Mouse (Mus musculus) layer of hippocampus, adult 8-10 months (tissue): ENCODE measurements around the gene Babam2. TPM values are rescaled to one million over a fixed set of nuclear protein-coding genes. Genes with fewer than 3 reads are reported as not detected.

Experiments used
- DNase-seq, 2 experiments: peaks; one replicate each; pipeline ENCODE4 v3.0.0; 2022; ENCODE audit warnings: low spot score in 2 of 2
- total RNA-seq, 4 experiments: library from RNA; stranded (reverse); gene quantifications; 2 replicates each; pipeline ENCODE4 v1.2.4; 2022

The Babam2 gene
- 10 to 100 TPM; 49.4 to 52.1 (median 50.4) TPM for total RNA-seq

DNA sequence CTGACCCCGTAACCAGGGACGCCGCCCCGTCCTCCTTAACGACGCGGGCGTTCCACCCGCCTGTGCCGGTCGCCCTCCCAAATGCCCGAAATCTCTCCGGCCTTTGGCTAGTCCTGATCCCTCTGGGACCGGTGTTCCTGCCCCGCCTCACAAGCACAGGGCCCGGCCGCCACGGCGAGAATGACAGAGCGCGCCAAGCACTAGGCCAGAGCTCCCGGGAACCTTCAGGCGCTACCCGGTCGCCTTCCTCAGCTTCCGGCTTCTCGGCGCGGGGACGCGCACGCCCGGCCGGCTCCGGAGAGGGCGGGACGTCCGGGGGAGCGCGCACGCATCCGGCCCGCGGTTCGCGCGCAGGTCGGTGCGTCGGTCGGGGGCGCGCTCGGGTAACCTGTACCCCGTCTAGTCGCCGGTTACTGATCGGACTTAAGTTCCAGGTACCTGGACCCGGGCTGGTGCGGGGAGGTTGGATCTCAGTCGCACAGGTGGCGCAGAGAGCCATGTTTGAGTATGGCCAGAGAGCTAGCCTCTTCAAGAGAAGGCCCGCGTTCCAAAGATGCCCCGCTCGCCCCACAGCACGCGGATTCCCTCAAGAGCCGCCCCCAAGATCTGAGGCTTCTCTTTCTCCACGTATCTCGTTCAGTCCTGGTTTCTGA is at the start of gene Babam2:
Gene Babam2 (plus strand): TSS at position 41 of the 653 bp plus-strand sequence.
- peak; percentile 83 to 85 for DNase-seq

DNA sequence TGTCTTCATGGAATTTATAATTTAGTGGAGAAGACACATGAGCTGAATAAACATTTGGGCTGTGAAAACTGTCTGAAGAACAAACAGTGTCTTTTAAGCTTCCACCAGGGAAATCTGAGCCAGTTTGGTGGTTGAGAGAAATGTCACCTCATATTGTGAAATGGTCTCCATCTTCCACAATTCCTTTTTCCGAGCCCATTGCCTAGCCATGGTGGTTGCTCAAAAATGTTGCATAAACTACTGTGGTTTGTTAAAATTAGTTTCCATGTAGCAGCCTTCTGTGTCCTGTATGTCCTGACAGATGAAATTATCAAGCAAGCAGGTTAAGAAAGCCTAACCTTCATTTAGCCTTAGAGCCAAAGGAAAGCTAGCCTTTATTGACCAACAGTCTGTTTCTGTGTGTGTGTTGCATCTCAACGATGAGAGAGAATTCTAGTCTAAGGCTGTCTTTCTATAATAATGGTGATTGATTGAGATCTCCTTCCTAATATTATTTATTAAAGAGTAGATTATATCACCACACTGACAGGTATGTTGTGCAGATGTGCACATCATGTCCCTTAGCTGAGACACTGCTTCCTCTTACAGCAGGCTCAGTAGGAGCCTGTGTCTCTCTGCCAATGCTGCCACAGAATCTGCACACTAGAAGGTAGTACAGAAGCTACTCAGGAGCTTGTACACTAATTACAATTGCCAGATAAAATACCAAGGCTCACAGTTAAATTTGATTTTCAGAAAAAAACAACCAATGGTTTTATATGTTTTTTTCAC is 46.8 kb upstream of the Babam2 start:
- DNase-seq = no peak

DNA sequence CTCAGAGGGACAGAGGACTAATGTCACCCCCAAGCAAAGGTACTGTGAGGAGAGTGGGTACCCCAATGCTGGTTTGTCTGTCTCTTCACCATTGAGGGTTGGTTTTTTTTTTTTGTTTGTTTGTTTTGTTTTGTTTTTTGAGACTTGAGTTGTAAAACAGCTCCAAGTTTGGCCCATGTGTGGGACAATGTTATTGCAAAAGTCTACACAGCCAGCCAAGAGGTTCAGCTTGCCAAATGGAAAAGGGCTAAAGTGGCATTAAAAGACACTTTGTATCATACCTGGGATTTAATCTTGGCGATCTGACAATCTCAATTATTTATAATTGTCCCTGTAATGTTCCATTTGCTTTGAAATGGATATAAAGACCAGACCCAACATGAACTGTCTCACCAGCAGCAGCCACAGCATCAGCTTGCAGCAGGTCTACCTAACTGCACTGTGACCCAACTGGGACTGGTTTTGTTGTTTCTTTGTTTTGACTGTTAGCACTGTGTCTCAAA is 41.7 kb upstream of the Babam2 start:
- DNase-seq = no peak

DNA sequence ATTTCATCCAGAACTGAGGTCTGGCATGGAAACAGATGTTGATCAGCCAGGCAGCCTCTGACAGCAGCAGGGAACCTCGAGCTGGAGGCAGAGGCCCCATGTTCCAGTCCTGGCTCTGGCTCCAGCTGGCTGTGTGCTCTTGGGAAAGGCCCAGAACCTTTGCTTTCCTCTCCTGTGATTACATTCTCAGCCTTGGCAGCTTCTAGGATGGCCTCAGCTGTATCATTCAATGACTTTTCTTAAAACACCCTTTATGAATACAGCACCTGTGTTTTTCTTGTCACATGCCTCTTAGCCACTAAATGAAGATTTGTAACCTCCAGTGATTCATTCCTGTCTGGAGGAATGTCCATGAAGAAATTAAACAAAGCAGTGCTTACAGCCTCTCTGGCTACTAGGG is 31.3 kb upstream of the Babam2 start:
- DNase-seq = no peak

DNA sequence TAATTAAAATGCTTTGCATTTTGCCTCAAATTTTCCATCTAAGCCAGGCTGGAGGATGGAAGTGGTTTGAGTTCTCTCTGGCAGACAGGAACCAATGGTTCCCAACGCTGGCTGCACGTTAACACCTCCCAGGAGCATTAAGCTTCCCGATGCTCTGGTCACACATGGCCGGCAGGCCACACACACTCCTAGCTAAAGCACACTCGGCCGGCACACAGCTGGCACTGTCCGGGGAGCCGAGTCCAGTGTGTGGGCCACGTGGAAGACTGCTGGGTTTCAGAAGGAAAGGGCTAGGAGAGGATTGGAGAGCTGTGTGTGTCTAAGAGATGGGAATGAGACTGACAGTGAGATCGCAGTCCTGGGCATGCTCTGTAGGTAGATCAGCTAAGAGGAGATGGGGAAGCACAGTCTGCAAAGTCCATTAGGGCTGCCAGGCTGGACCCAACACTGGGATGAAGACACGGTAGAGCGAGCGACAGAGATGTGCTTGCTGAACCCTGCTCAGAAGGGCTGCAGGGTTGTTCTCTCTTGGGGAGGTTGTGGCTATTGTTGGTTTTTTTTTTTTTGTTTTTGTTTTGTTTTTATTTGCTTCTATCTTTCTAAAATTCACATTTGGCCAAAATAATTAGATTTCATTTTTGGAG is 29.0 kb upstream of the Babam2 start:
- no peak for DNase-seq

DNA sequence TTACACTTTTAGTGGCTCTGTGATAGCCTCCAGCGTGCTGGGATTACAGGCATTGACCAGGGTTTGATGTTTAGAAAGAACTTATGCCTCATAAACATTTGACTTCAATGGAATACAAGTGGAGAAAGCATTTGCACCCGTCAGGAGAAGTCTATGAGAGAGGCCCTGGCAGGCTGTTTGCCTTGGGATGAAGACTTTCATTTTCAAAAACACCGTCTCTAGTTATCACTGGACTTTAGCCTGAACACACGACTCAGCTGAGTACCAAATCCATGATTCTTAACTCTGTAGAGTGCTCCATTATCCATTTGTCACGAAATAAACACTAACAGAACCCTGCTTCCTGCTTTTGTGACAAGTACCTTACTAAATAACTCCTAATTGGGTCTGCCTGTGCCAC is 27.5 kb upstream of the Babam2 start:
- no peak for DNase-seq

DNA sequence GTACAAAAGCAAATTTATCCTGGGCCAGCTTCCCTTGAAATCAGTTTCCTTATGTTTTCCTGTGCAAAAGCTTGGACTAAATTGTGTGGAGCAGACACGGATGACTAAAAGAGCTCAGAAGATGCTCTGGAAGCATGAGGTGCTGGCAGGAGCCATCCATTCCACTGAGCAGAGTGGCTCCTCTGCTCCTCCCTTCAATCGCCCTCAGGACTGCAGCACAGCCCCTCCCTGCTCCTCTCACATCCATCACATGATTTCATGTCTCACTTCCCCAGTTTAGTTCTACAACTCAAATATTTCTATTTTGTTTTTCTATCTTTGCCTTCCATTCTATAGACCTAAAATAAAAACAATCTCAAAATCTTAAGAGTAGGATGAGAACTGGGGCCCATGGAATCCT is 26.3 kb upstream of the Babam2 start:
- no peak for DNase-seq

DNA sequence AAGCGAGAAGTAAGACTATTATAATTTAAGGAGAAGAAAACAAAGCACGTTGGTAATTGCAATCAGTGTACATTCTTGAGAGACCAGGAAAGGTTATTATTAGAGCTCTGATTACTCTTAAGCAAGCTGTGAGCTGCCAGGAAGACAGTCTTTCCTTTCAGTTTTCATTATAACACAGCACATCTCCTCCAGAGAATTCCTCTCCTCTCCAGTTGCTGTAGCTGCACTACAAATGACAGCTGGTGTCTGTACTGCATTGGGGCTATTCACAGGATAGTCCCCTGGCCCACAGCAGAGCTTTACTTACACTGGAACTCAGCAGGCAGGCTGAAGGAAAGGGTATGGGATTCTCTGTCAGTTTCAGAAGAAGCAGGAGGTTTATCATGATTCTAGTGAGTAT is 24.1 kb upstream of the Babam2 start:
- no peak for DNase-seq

DNA sequence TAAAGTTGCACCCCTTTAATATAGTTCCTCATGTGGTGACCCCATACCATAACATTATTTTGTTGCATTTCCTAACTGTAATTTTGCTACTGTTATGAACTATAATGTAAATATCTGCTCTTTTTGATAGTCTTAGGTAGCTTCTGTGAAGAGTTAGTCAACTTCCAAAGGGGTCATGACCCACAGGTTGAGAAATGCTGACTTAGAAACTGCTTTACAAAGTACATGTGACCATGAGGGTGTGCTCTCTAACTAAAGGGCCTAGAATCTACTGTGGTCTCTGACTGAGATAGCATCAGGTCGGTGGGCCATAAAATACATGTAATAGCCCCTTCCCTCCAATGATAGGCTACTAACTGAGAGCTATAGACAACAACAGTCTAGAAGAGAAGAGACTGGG is 19.5 kb upstream of the Babam2 start:
- DNase-seq = no peak

DNA sequence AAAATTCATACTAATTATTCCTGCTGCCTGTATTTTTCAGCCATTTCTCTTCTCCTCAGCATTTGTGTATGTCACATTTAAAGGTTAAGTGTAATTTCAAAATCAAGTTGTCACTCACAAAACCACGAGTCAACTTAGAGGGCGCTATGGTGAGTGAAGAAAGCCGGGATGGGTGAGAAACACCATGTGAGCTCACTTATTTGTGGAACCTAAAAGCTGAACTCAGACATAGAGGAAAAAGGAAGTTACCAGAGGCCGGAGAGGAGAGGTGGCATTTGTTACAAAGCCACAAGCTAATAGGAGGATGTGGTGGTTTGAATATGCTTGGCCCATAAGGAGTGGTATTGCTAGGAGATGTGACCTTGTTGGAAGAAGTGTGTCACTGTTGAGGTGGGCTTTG is 17.3 kb upstream of the Babam2 start:
- no peak for DNase-seq

DNA sequence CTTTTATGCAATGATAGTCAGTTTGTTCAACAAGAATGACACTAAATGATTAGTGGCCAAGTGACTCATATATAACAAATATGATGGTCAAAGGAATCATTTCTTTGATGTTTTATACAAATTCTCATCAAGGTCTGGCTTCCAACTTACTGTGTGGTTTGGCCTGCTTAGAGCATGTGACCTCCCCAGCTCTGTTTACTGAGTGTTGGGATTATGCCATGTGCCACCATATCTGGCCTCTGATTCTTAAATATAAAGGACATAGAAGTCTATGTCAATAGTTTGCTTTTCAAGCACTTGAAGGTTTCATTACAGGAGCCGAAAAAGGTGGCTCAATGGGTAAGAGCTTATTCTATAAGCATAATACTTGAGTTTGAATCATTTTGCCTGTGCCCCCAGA is 15.2 kb upstream of the Babam2 start:
- DNase-seq = no peak

DNA sequence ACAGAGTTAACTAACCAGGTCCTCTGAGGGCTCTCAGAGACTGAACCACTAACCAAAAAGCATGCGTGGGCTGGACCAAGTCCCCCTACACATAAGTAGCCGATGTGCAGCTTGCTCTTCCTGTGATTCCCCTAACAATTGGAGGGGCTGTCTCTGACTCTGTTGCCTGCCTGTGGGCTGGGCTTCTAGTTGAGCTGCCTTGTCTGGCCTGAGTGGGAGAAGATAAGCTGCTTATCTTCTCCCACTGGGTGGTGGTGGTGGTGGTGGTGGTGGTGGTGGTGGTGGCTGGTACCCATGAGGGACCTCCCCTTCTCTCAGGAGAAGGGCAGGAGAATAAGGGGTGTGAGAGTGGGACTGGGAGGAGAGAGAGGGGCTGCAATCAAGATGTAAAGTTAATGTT is 11.4 kb upstream of the Babam2 start:
- DNase-seq = no peak

DNA sequence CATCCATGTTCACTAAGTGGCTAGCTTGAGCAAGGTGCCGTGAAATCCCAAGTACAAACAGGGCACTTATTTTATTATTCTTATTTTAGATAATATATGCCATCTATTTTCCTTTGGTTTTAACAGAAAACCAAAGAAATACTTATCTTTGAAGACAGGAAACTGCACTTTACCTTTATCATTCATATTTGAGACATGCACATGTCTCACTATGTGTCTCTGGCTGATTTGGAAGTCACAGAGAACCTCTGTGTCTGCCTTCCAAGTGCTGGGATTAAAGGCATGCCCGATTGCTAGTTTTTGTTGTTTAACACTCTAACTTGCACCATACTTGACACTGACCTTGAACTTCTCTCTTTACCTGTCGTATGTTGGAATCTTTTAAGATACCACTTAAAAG is 9.5 kb upstream of the Babam2 start:
- no peak for DNase-seq

DNA sequence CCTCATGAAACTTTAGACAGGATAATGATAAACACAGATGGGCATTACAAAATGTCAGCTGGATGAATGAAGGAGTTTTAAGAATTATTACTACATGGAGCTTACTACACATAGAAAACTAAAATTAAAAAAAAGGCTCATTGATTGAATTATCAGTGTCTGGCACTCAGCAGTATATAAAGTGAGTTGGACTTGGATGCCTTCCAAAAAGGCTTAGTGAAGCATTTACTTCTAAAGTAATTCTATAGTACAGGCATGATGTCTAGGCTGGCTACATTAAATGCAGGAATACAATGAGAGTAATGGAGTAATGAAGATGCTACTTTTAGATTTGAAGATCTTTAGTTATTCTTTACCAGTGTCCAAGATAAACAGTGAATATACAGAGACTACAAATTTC is 4.3 kb upstream of the Babam2 start:
- no peak for DNase-seq

DNA sequence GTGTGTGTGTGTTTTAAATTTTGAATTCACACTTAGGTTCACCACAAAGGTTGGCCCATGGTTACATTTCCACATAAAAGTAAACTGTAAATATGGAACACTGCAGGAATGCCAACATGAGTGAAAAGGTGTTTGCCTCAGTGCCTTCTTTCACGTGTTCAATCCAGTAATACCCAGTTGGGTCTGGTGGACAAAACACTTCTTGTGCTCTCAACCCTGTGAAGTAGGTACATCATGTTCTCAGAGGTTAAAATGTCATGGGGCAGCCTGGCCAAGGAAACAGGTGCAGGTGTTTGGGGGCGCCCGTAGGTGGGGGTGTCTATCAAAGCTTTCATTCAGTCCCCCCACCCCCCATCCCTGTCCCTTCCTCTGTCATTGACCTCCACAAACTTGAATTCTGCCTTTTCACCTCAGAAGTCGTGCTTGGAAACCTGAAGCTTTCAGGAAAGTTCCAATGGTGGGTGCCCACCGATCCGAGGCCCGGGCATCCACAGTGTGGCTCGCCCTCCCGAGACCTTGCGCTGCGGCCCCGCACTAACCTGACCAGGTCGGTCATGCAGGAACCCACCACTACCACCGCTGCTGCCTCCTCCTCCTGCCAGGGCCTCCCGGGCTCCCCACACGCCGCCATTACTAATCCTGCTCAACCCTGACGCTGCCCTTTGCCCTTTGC is 377 bp upstream of the Babam2 start, which contains the start of gene Rbks:
Gene Rbks (minus strand): TSS at position 657 of the 673 bp plus-strand sequence.
- DNase-seq = no peak

DNA sequence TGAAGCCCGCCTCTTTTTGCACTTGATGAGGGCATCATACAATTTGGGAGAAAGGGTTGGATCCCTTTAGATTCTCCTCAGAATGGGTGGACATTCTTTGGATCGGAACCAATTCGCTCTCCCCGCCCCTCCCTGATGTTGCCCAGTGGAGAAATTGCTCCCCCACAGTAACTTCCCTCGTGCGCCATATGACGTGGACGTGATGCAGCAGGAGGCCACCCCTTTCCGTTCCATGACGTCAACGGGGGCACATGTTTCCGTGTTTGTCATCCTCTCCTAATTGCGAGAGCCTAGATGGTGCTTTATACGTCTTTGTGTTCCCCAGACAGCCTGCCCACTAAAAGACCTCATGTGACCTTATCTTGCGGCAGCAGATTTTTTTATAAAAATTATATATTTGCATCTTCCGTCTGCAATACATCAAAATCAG is 828 bp downstream of the Babam2 start:
- DNase-seq = peak; percentile 81 to 84

DNA sequence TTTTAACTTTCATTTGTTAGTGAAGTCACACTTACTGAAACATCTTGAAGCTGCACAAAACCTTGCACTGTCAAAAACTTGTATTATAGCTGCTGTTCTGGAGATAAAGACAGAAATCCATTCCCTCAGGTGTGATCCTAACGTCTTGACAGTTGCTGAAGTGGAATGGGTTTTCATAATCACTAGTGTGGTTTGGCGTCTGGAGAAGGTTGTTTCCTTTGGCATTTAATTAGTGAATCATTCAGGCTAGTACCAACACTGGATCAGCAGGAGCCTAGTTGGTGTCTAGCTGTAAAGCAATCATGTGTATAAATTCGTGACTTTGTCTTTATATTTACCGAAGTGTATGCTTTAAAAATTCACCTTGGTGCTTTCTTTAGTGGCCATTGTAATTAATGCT is 1.4 kb downstream of the Babam2 start:
- DNase-seq = no peak

DNA sequence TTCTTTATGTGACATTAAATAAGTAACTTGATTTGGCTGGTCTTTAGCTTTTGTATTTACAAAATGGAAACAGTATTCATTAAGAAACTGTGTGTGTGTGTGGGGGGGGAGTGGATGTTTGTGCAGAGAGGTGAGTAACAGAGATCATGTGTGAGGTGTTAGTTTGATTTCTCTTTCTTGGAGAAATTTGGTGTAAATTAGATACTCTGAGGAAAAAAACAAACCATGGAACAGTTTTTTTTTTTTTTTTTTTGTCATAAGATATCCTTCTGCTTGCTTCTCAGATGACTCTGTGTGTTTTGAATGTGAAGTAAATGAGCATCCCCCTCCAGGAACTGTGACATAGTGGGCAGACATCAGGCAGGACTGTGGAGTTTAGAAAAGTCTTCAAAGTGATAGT is 1.9 kb downstream of the Babam2 start:
- no peak for DNase-seq

DNA sequence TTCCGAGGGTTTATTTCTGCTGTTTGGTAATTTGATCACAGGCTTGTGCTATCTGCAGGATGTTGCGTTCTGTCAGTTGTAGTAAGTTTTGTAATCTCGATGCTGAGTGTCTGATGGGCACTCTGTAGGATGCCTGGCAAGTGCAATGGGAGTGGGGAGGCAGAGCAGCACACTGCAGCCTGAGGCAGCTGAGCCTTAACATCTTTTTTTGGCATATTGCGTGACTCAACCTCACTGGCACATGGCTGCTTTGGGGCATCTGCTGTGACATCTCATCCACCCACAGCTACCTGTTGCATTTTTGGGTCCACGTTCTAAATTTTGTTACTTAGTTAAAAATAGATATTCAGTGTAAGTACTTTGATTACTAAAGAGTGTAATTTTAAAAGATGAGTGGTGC is 7.5 kb downstream of the Babam2 start:
- DNase-seq = peak; percentile 64 to 78

DNA sequence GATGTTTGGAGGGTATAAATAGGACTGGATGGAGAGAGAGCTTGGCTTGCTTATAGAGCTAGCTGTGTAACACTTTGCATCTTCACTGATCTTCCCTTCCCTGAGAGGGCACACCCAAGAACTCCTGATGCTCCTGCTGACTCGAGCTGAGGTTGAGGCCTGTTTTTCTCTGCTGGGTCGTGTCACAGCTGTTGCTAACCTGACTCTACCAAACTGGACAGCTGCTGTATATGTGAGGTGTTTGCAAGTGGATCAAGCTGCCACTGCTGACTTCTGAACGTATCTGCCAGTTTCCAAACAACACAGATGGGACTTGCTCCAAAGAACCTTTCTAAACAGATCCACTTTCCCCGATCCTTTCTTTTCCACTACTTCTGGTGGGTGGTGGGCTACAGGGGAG is 9.3 kb downstream of the Babam2 start:
- DNase-seq = no peak

DNA sequence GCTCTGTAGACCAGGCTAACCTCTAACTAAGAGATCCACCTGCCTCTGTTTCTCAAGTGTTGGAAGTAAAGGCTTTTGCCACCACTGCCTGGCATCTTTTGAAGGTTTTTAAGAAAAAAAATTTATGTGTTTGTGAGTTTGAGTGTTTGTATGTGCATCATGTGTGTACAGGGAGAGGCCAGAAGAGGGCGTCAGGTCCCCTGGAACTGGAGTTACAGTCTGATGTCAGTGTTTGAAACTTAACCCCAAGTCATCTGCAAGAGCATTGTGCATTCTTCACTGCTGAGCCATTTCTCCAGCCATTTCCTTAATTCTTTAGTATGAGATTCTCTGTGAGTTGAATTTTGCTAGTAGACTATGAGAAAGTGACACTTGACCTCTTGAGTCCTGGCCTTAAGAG is 11.9 kb downstream of the Babam2 start:
- DNase-seq = no peak

DNA sequence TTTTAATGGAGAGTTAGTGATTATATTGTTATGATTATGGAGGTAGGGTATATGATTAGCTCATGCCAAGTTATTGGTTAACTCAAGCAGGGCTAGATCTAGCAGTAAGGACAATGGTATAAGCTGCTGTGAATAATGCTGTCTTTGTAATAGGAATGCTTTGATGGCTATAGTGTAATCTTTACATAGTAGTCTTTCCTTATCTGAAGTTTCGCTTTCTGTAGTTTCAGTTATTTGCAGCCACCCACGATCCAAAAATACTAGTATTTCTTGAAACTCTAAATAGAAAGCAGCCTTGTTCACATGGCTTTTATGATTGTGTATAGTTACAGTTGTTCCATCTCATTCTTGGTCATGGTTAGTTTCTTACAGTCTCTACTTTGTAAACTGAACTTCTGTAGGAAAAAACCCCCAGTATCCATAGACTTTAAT is 15.8 kb downstream of the Babam2 start:
- no peak for DNase-seq
